24 mouse cellular contexts compared by ENCODE assay signal in genomic region chr1:189613076-189613475, GRCm38 (mm10).
DNase-seq lines count a peak whose midpoint lies in the region; ATAC-seq and TF ChIP-seq lines count a peak whose summit lies in the region.
"Had no signal": no experiment of that assay in that cellular context is flagged by ENCODE, and none has a peak within 500 bp of the region (broad histone marks: within the 10 kb centered on the region; RNA-seq: fewer than 3 reads in every experiment).

No protein-coding gene starts in this region.

- TF ChIP-seq EP300 in lung, postnatal 0 days (IDR thresholded peaks at IDR 0.05) = no peak

- H3K4me1 ChIP-seq in kidney, embryonic 15.5 days = peaks cover 24% of the 10 kb centered on the region
- H3K4me1 ChIP-seq in lung, postnatal 0 days (ENCODE audit: insufficient read depth, low read depth, low read length) = no peaks in the 10 kb centered on the region
- H3K4me1 ChIP-seq: embryonic facial prominence, embryonic 15.5 days; hindbrain, embryonic 12.5 days; hindbrain, embryonic 15.5 days had no signal

- DNase-seq in kidney, postnatal 25 days = no peak
- DNase-seq in lung, postnatal 0 days (ENCODE audit: low spot score) = peak; percentile 10
- no peak for DNase-seq in lung, postnatal 36 days
- peak; percentile 11 for DNase-seq in yolk sac, embryonic 10.5 days (ENCODE audit: low spot score)
- DNase-seq in thymus, postnatal 14 days = no peak
- DNase-seq: adrenal gland, adult 8-10 months; adrenal gland, postnatal 25 days; cerebellum, adult 11-12 months; cerebellum, adult 8-10 months; cerebellum, postnatal 14 days; forebrain, postnatal 0 days; gastrocnemius, adult 2 months; gastrocnemius, postnatal 14 days; heart, adult 11 months had no signal

- H3K4me3 ChIP-seq in kidney, embryonic 15.5 days (replicated peaks) = no peak overlapping the region
- H3K4me3 ChIP-seq in lung, postnatal 0 days (ENCODE audit: low read depth, low read length) = no peak overlapping the region
- H3K4me3 ChIP-seq: embryonic facial prominence, embryonic 12.5 days; embryonic facial prominence, embryonic 15.5 days; gastrocnemius, adult 2 months; hindbrain, embryonic 12.5 days; hindbrain, embryonic 15.5 days had no signal

- H3K9me3 ChIP-seq in kidney, embryonic 15.5 days (replicated peaks) = no peaks in the 10 kb centered on the region
- H3K9me3 ChIP-seq in lung, postnatal 0 days (ENCODE audit: low read length) = no peaks in the 10 kb centered on the region
- H3K9me3 ChIP-seq: embryonic facial prominence, embryonic 12.5 days; embryonic facial prominence, embryonic 15.5 days; hindbrain, embryonic 12.5 days; hindbrain, embryonic 15.5 days had no signal

- 27% methylated on average over 7 of the region's 7 CpGs for WGBS in kidney, embryonic 15.5 days
- WGBS in lung, postnatal 0 days = 42% methylated on average over 7 of the region's 7 CpGs

- H3K27me3 ChIP-seq in kidney, embryonic 15.5 days = no peaks in the 10 kb centered on the region
- H3K27me3 ChIP-seq in lung, postnatal 0 days (replicated peaks; ENCODE audit: insufficient read depth, low read length) = no peaks in the 10 kb centered on the region
- H3K27me3 ChIP-seq: CH12.LX; embryonic facial prominence, embryonic 12.5 days; embryonic facial prominence, embryonic 15.5 days; hindbrain, embryonic 12.5 days; hindbrain, embryonic 15.5 days had no signal

- H3K27ac ChIP-seq in kidney, embryonic 15.5 days = no peak overlapping the region
- H3K27ac ChIP-seq in lung, postnatal 0 days (ENCODE audit: low read length) = no peak overlapping the region
- H3K27ac ChIP-seq: embryonic facial prominence, embryonic 12.5 days; embryonic facial prominence, embryonic 15.5 days; gastrocnemius, adult 2 months; hindbrain, embryonic 12.5 days; hindbrain, embryonic 15.5 days had no signal

- ATAC-seq in kidney, embryonic 15.5 days (replicated peaks; ENCODE audit: low FRiP score) = 0 out of 2 replicates have a peak, but pooled peaks have one; percentile 44
- no peak for ATAC-seq in lung, postnatal 0 days
- ATAC-seq: activated CD4-positive, CD25-positive, alpha-beta regulatory T cell, adult 4 months; forebrain, embryonic 14.5 days; forebrain, postnatal 0 days had no signal

- H3K9ac ChIP-seq in kidney, embryonic 15.5 days = no peak overlapping the region
- H3K9ac ChIP-seq in lung, postnatal 0 days (replicated peaks; ENCODE audit: low read depth) = no peak overlapping the region
- H3K9ac ChIP-seq: embryonic facial prominence, embryonic 12.5 days; embryonic facial prominence, embryonic 15.5 days; forebrain, postnatal 0 days; hindbrain, embryonic 12.5 days; hindbrain, embryonic 15.5 days had no signal

- H3K4me2 ChIP-seq in kidney, embryonic 15.5 days = 0 out of 2 replicates have a peak overlapping the region, but pooled peaks have one; percentile 9
- no peak overlapping the region for H3K4me2 ChIP-seq in lung, postnatal 0 days (replicated peaks; ENCODE audit: low read depth, low read length)
- H3K4me2 ChIP-seq: embryonic facial prominence, embryonic 12.5 days; embryonic facial prominence, embryonic 15.5 days; heart, embryonic 11.5 days; hindbrain, embryonic 12.5 days; hindbrain, embryonic 15.5 days had no signal

- no peak for TF ChIP-seq CTCF in lung, postnatal 0 days (IDR thresholded peaks at IDR 0.05)

- no peaks in the 10 kb centered on the region for H3K36me3 ChIP-seq in kidney, embryonic 15.5 days
- H3K36me3 ChIP-seq in lung, postnatal 0 days (ENCODE audit: insufficient read depth, low read length) = no peaks in the 10 kb centered on the region
- H3K36me3 ChIP-seq: embryonic facial prominence, embryonic 12.5 days; embryonic facial prominence, embryonic 15.5 days; G1E; hindbrain, embryonic 12.5 days; hindbrain, embryonic 15.5 days had no signal

Comparison
In these comparisons a context has a peak if more than half of its experiments do, and no peak if none do; other contexts are left out.
1. DNase-seq: peak in lung, postnatal 0 days (single experiment) and yolk sac, embryonic 10.5 days (single experiment); none in kidney, postnatal 25 days (0 of 2), lung, postnatal 36 days (single experiment) and thymus, postnatal 14 days (single experiment).